Mouse (Mus musculus) gonadal fat pad, adult 2 months (tissue): ENCODE measurements around the gene Sptbn4. TPM values are rescaled to one million over a fixed set of nuclear protein-coding genes. Genes with fewer than 3 reads are reported as not detected.

ENCODE experiments used
- DNase-seq: peaks from one replicate; pipeline ENCODE4 v3.0.0-alpha.2; 2012; ENCODE audit warnings: low read depth
- polyA plus RNA-seq: library from polyadenylated mRNA; depleted of rRNA; stranded (reverse); fragments of >200 nt; gene quantifications from 2 replicates; pipeline ENCODE4 v1.2.3, GENCODE M21; 2012

The Sptbn4 gene
- polyA plus RNA-seq, 1 experiment: 0.23 TPM

GRCm38 (mm10) chr7:27474490-27474954 lies 27.0 kb upstream of the Sptbn4 start:
- DNase-seq: no peak

- DNase-seq: no peak
Measured at GRCm38 (mm10) chr7:27473835-27474489, 26.5 kb upstream of the Sptbn4 start.

- DNase-seq: no peak
Measured at GRCm38 (mm10) chr7:27473156-27473834, 25.8 kb upstream of the Sptbn4 start, which contains the start of gene Sertad3. Gene Sertad3 (plus strand): TSS chr7:27473768.

GRCm38 (mm10) chr7:27472596-27472995 lies 25.1 kb upstream of the Sptbn4 start:
- DNase-seq: no peak

GRCm38 (mm10) chr7:27471390-27472120 lies 24.1 kb upstream of the Sptbn4 start:
- DNase-seq: no peak

GRCm38 (mm10) chr7:27467648-27468047 lies 20.2 kb upstream of the Sptbn4 start:
- DNase-seq: no peak

GRCm38 (mm10) chr7:27460477-27460876 lies 13.0 kb upstream of the Sptbn4 start:
- DNase-seq: no peak

- DNase-seq: no peak
Measured at GRCm38 (mm10) chr7:27459640-27460039, 12.2 kb upstream of the Sptbn4 start.

GRCm38 (mm10) chr7:27458614-27459013 lies 11.1 kb upstream of the Sptbn4 start:
- DNase-seq: no peak

- no peak for DNase-seq
Measured at GRCm38 (mm10) chr7:27455273-27455672, 7.8 kb upstream of the Sptbn4 start.

- no peak for DNase-seq
Measured at GRCm38 (mm10) chr7:27454461-27455121, 7.1 kb upstream of the Sptbn4 start.

GRCm38 (mm10) chr7:27452206-27452770 lies 4.8 kb upstream of the Sptbn4 start:
- no peak for DNase-seq

- no peak for DNase-seq
Measured at GRCm38 (mm10) chr7:27451359-27451758, 3.9 kb upstream of the Sptbn4 start.

GRCm38 (mm10) chr7:27449256-27449862 lies 1.9 kb upstream of the Sptbn4 start:
- no peak for DNase-seq

GRCm38 (mm10) chr7:27448421-27449206 lies 1.1 kb upstream of the Sptbn4 start:
- DNase-seq: no peak

GRCm38 (mm10) chr7:27446521-27447418 lies 716 bp downstream of the Sptbn4 start:
- no peak for DNase-seq

- DNase-seq: no peak
Measured at GRCm38 (mm10) chr7:27446051-27446450, 1.4 kb downstream of the Sptbn4 start.

GRCm38 (mm10) chr7:27440014-27440413 lies 7.5 kb downstream of the Sptbn4 start:
- DNase-seq: no peak

- no peak for DNase-seq
Measured at GRCm38 (mm10) chr7:27437544-27437943, 9.9 kb downstream of the Sptbn4 start.
